Mouse (Mus musculus): ENCODE data around the gene Kcnma1. TPM values are rescaled to one million over a fixed set of nuclear protein-coding genes. Genes with fewer than 3 reads are reported as not detected.

Gene Kcnma1
- polyA plus RNA-seq, 1 experiment from 2014 or later = 19.5 TPM

GRCm38 (mm10) chr14:23486687-23487086 lies 527.6 kb downstream of the Kcnma1 start:
- no peak for ATAC-seq (replicated peaks)
- no peaks in the 10 kb centered on the region for H3K4me1 ChIP-seq
- WGBS = 93% methylated on average over 1 of the region's 1 CpGs
- H3K27ac ChIP-seq = no peak overlapping the region
- no peaks in the 10 kb centered on the region for H3K36me3 ChIP-seq (replicated peaks)
- H3K27me3 ChIP-seq (replicated peaks) = no peaks in the 10 kb centered on the region
- no peaks in the 10 kb centered on the region for H3K9me3 ChIP-seq
- no peak overlapping the region for H3K4me3 ChIP-seq
- H3K4me2 ChIP-seq = no peak overlapping the region
- no peak overlapping the region for H3K9ac ChIP-seq

GRCm38 (mm10) chr14:23485802-23486500 lies 528.3 kb downstream of the Kcnma1 start:
- H3K27me3 ChIP-seq (replicated peaks) = no peaks in the 10 kb centered on the region
- H3K4me3 ChIP-seq = no peak overlapping the region
- no peak overlapping the region for H3K9ac ChIP-seq
- no peak overlapping the region for H3K4me2 ChIP-seq
- no peaks in the 10 kb centered on the region for H3K4me1 ChIP-seq
- no peaks in the 10 kb centered on the region for H3K36me3 ChIP-seq (replicated peaks)
- 83% methylated on average over 7 of the region's 7 CpGs for WGBS
- no peak overlapping the region for H3K27ac ChIP-seq
- no peak for ATAC-seq (replicated peaks)
- H3K9me3 ChIP-seq = no peaks in the 10 kb centered on the region

- 90% methylated on average over 4 of the region's 4 CpGs for WGBS
- no peak overlapping the region for H3K9ac ChIP-seq
- no peak overlapping the region for H3K27ac ChIP-seq
- H3K9me3 ChIP-seq = no peaks in the 10 kb centered on the region
- no peak overlapping the region for H3K4me2 ChIP-seq
- no peaks in the 10 kb centered on the region for H3K27me3 ChIP-seq (replicated peaks)
- H3K4me1 ChIP-seq = no peaks in the 10 kb centered on the region
- no peak for ATAC-seq (replicated peaks)
- no peaks in the 10 kb centered on the region for H3K36me3 ChIP-seq (replicated peaks)
- no peak overlapping the region for H3K4me3 ChIP-seq
Measured at GRCm38 (mm10) chr14:23475129-23475528, 539.2 kb downstream of the Kcnma1 start.

- WGBS = 91% methylated on average over 2 of the region's 2 CpGs
- Histone ChIP-seq H3K27me3 (replicated peaks) (no peaks in the 10 kb centered on the region), H3K4me1 (no peaks in the 10 kb centered on the region), H3K36me3 (replicated peaks) (no peaks in the 10 kb centered on the region), H3K4me2 (no peak overlapping the region), H3K27ac (no peak overlapping the region), H3K4me3 (no peak overlapping the region), H3K9ac (no peak overlapping the region), H3K9me3 (no peaks in the 10 kb centered on the region)
- ATAC-seq (replicated peaks) = no peak
Measured at GRCm38 (mm10) chr14:23470071-23470470, 544.2 kb downstream of the Kcnma1 start.

GRCm38 (mm10) chr14:23465135-23465534 lies 549.2 kb downstream of the Kcnma1 start:
- Histone ChIP-seq H3K9me3 (no peaks in the 10 kb centered on the region), H3K27me3 (replicated peaks) (no peaks in the 10 kb centered on the region), H3K4me3 (no peak overlapping the region), H3K4me2 (no peak overlapping the region), H3K27ac (no peak overlapping the region), H3K9ac (no peak overlapping the region), H3K36me3 (replicated peaks) (no peaks in the 10 kb centered on the region), H3K4me1 (no peaks in the 10 kb centered on the region)
- WGBS = 73% methylated on average over 2 of the region's 2 CpGs
- no peak for ATAC-seq (replicated peaks)

- no peak overlapping the region for H3K9ac ChIP-seq
- no peak for ATAC-seq (replicated peaks)
- WGBS = 65% methylated on average over 4 of the region's 4 CpGs
Measured at GRCm38 (mm10) chr14:23458560-23458959, 555.7 kb downstream of the Kcnma1 start.

GRCm38 (mm10) chr14:23451681-23452080 lies 562.6 kb downstream of the Kcnma1 start:
- Histone ChIP-seq H3K4me3 (no peak overlapping the region), H3K4me2 (no peak overlapping the region), H3K9me3 (no peaks in the 10 kb centered on the region), H3K27ac (no peak overlapping the region), H3K4me1 (no peaks in the 10 kb centered on the region), H3K9ac (no peak overlapping the region), H3K36me3 (replicated peaks) (no peaks in the 10 kb centered on the region), H3K27me3 (replicated peaks) (no peaks in the 10 kb centered on the region)
- WGBS = 85% methylated on average over 6 of the region's 6 CpGs
- ATAC-seq (replicated peaks) = no peak

More at GRCm38 (mm10) chr14:23458560-23458959, 555.7 kb downstream of the Kcnma1 start:
- Histone ChIP-seq H3K4me1 (no peaks in the 10 kb centered on the region), H3K9me3 (no peaks in the 10 kb centered on the region), H3K4me2 (no peak overlapping the region), H3K27ac (no peak overlapping the region), H3K4me3 (no peak overlapping the region), H3K27me3 (replicated peaks) (no peaks in the 10 kb centered on the region), H3K36me3 (replicated peaks) (no peaks in the 10 kb centered on the region)

- no peak overlapping the region for H3K4me2 ChIP-seq
- H3K9me3 ChIP-seq = no peaks in the 10 kb centered on the region
- H3K4me3 ChIP-seq = no peak overlapping the region
- no peaks in the 10 kb centered on the region for H3K27me3 ChIP-seq (replicated peaks)
- no peaks in the 10 kb centered on the region for H3K36me3 ChIP-seq (replicated peaks)
- 93% methylated on average over 3 of the region's 3 CpGs for WGBS
- H3K9ac ChIP-seq = no peak overlapping the region
- no peaks in the 10 kb centered on the region for H3K4me1 ChIP-seq
- no peak for ATAC-seq (replicated peaks)
- no peak overlapping the region for H3K27ac ChIP-seq
Measured at GRCm38 (mm10) chr14:23437467-23437866, 576.8 kb downstream of the Kcnma1 start.

- ATAC-seq (replicated peaks) = no peak
- 69% methylated on average over 8 of the region's 8 CpGs for WGBS
- Histone ChIP-seq H3K36me3 (replicated peaks) (no peaks in the 10 kb centered on the region), H3K9ac (no peak overlapping the region), H3K4me2 (no peak overlapping the region), H3K9me3 (no peaks in the 10 kb centered on the region), H3K4me1 (no peaks in the 10 kb centered on the region), H3K27ac (no peak overlapping the region), H3K4me3 (no peak overlapping the region), H3K27me3 (replicated peaks) (no peaks in the 10 kb centered on the region)
Measured at GRCm38 (mm10) chr14:23435861-23436260, 578.4 kb downstream of the Kcnma1 start.

GRCm38 (mm10) chr14:23430006-23430405 lies 584.3 kb downstream of the Kcnma1 start:
- no peaks in the 10 kb centered on the region for H3K4me1 ChIP-seq
- 92% methylated on average over 2 of the region's 2 CpGs for WGBS
- H3K27ac ChIP-seq = no peak overlapping the region
- H3K27me3 ChIP-seq (replicated peaks) = no peaks in the 10 kb centered on the region
- H3K9me3 ChIP-seq = no peaks in the 10 kb centered on the region
- ATAC-seq (replicated peaks) = no peak
- H3K9ac ChIP-seq = no peak overlapping the region
- no peak overlapping the region for H3K4me2 ChIP-seq
- H3K4me3 ChIP-seq = no peak overlapping the region
- no peaks in the 10 kb centered on the region for H3K36me3 ChIP-seq (replicated peaks)

GRCm38 (mm10) chr14:23429043-23429442 lies 585.2 kb downstream of the Kcnma1 start:
- no peak for ATAC-seq (replicated peaks)
- Histone ChIP-seq H3K27ac (no peak overlapping the region), H3K36me3 (replicated peaks) (no peaks in the 10 kb centered on the region), H3K9ac (no peak overlapping the region), H3K4me3 (no peak overlapping the region), H3K27me3 (replicated peaks) (no peaks in the 10 kb centered on the region), H3K4me1 (no peaks in the 10 kb centered on the region), H3K9me3 (no peaks in the 10 kb centered on the region), H3K4me2 (no peak overlapping the region)
- 25% methylated on average over 4 of the region's 4 CpGs for WGBS

GRCm38 (mm10) chr14:23422481-23423040 lies 591.7 kb downstream of the Kcnma1 start:
- no peak for ATAC-seq (replicated peaks)
- Histone ChIP-seq H3K36me3 (replicated peaks) (no peaks in the 10 kb centered on the region), H3K4me3 (no peak overlapping the region), H3K27me3 (replicated peaks) (no peaks in the 10 kb centered on the region), H3K9ac (no peak overlapping the region), H3K9me3 (no peaks in the 10 kb centered on the region), H3K4me1 (no peaks in the 10 kb centered on the region), H3K27ac (no peak overlapping the region), H3K4me2 (no peak overlapping the region)
- 44% methylated on average over 12 of the region's 12 CpGs for WGBS

GRCm38 (mm10) chr14:23418955-23419354 lies 595.3 kb downstream of the Kcnma1 start:
- Histone ChIP-seq H3K9ac (no peak overlapping the region), H3K4me1 (no peaks in the 10 kb centered on the region), H3K36me3 (replicated peaks) (no peaks in the 10 kb centered on the region), H3K4me2 (no peak overlapping the region), H3K27ac (no peak overlapping the region), H3K9me3 (no peaks in the 10 kb centered on the region), H3K27me3 (replicated peaks) (no peaks in the 10 kb centered on the region), H3K4me3 (no peak overlapping the region)
- WGBS = 92% methylated on average over 3 of the region's 3 CpGs
- no peak for ATAC-seq (replicated peaks)
